Mouse (Mus musculus) ZHBTc4 (cell line): ENCODE measurements around the gene Map3k14.
A peak's percentile ranks its signal among the peaks of the same experiment; 100 is the strongest.
"Not testable (repeated sequence)": the region's sequence is repeated elsewhere in the genome, so short reads cannot be mapped to it uniquely, and the experiment has no call there.

ENCODE experiments used
- DNase-seq: peaks from one replicate; pipeline ENCODE4 v3.0.0-alpha.2; 2011; ENCODE audit warnings: low read depth, low spot score

Gene Map3k14

GRCm38 (mm10) chr11:103267346-103268219 is at the start of gene Map3k14:
Gene Map3k14 (minus strand): TSS chr11:103267472.
- DNase-seq: peak; percentile 99

DNA sequence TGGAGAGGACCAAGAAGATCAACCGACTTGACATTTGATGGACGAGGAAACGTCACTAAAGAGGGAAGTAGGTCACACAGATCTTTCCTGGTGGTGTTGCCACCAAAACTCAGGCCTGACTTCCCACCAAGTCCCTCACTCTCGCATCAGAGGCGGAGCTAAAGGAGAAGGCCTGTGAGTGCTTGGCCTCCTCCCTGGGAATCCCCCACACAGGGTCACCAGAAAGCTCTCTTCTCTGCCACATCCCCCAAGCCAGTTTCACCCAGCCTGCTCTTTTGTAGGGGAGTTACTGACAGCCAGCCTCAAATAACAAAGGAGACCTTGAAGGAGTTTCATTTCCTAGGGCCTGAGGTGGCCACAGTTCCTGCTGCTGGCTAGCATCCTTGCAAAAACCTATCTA is 48.1 kb upstream of the Map3k14 start:
- peak; percentile 23 for DNase-seq

GRCm38 (mm10) chr11:103314736-103315374 is 47.6 kb upstream of the Map3k14 start:
- peak; percentile 19 for DNase-seq

- DNase-seq: no peak
Observed at GRCm38 (mm10) chr11:103313542-103313941, 46.3 kb upstream of the Map3k14 start.

DNA sequence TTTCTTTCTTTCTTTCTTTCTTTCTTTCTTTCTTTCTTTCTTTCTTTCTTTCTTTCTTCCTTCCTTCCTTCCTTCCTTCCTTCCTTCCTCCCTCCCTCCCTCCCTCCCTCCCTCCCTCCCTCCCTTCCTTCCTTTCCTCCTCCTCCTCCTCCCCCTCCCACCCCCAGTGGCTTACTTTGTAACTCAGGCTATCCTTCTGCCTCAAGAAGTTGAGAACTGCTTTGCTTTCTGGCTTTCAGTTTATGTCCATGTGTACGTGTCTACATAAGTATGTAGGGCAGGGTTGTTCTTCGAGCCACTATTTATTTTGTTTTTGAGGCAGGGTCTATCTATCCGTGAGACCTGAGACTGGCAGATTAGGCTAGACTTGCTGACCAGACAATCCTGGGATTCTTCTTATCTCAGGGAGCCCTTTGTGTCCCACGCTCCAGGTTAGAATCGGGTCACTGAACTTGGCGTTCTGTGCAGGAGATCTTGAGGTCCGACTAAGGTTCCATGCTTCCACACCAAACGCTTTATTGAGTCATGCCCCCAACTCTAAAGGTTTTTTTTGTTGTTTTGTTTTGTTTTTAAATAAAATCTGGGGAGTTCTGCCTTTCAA is 45.5 kb upstream of the Map3k14 start:
- no peak for DNase-seq

DNA sequence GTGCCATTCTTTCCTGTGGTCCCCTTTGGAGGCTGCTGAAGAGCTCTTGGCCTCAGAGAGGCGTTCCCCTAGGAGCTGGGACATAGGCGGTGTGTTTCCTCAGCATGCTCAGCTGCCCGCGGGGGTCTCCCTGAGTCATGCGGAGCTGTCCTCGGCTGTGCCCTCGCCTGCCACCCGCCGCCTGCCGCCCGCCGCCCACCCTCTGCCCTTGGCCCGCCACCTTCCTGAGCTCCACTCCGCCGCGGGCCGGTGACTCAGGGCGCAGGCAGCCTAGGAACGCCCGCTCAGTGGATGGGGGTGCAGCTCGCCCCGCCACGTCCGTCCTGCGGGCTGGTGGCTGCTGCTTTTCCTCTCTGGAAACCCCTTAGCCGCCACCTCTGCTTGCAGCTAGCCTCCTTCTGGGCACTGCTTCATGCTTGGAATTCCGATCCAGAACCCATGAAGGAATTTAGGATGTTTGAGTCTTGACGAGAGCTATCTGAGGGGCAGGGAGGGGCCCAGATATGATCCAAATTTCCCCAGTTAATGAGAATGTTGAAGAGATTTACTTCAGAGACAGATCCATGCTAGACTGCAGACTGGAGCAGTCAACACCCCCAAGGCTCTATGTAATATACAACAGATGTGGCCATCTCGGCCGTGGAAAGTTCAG is 44.8 kb upstream of the Map3k14 start:
- DNase-seq: peak; percentile 35

GRCm38 (mm10) chr11:103309956-103310574 is 42.8 kb upstream of the Map3k14 start:
- no peak for DNase-seq

DNA sequence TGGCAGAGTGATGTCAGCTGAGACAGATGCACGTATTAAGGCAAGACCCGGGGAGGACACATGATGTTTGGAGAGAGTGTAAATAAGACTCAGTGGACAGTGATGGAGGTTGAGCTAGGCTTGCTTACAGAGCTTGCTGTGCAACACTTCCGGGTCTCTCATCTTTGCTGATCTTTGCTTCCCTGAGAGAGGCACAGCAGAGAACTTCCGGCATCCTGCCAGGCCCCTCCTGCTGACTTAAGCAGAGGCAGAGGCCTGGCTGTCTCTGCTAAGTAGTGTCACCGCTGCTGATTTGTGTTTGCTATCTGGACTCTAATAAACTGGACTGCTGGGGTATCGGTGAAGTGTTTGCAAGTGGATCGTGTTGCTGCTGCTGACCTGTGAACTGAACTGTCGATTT is 40.6 kb upstream of the Map3k14 start:
- DNase-seq: no peak

- DNase-seq: no peak
Observed at GRCm38 (mm10) chr11:103304525-103304924, 37.3 kb upstream of the Map3k14 start.

DNA sequence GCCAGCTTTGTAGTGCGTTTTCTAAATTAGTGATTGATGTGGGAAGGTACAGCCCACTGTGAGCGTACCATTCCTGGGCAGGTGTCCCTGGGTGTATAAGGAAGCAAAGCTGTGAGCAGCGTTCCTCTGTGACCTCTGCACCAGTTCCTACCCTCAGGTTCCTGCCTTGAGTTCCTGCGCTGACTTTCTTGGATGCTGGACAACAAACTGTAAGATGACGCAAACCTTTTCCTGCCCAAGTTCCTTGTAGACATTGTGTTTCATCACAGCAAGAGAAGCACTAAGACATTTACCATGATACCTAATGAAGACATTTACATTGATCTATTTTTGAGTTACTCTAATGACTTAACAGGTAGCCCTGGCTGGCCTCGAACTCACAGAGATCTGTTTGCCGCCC is 27.5 kb upstream of the Map3k14 start:
- DNase-seq: no peak

GRCm38 (mm10) chr11:103294066-103294465 is 26.8 kb upstream of the Map3k14 start:
- DNase-seq: no peak

- no peak for DNase-seq
Observed at GRCm38 (mm10) chr11:103292890-103293287, 25.6 kb upstream of the Map3k14 start.

DNA sequence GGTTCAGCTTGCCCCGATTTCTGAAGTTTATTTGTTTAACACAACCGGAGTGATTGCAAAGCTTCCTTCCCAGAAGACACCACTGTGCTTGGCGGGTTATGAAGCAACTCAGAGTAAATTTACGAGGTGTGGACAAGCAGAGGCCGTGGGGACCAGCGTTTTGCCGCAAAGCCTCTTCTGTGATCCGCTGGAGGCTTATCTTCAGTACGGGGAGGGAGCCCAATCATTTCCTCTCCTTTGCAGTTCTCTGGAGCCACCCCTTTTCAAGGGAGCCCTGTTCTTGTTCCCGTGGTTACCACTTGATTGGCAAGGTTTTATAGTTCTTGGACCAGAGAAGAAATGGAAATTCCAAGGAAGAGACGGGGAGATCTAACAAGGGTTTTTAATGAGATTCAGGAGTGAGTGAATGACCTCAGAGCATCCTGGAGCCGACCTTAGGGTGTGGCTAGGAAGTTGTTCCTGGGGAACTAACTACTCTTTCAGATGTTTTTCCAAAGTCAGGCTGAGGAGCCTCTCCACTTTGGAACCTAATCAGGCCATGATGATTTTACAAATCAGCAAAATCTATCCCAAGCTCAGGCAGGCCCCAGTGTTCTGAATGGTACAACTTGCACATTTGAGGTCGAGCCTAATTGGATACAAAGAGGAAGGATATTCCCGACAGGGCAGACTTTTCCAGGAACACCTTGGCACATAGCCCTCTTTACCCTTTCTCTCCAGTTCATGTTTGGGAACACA is 25.0 kb upstream of the Map3k14 start:
- peak; percentile 70 for DNase-seq

DNA sequence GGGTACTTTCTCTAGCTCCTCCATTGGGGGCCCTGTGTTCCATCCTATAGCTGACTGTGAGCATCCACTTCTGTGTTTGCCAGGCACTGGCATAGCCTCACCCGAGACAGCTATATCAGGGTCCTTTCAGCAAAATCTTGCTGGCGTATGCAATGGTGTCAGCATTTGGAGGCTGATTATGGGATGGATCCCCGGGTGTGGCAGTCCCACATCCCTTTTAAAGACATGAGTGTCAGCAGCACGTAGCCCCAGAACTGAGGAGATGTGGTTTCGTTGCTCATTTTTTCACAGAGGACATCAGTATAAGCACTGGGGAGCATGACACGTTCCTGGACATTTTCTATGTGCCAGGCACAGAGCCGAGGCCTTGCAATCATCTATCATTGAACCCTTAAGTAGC is 23.6 kb upstream of the Map3k14 start:
- not testable (repeated sequence) for DNase-seq

- no peak for DNase-seq
Observed at GRCm38 (mm10) chr11:103288291-103288963, 21.2 kb upstream of the Map3k14 start.

- DNase-seq: no peak
Observed at GRCm38 (mm10) chr11:103286910-103287309, 19.6 kb upstream of the Map3k14 start.

DNA sequence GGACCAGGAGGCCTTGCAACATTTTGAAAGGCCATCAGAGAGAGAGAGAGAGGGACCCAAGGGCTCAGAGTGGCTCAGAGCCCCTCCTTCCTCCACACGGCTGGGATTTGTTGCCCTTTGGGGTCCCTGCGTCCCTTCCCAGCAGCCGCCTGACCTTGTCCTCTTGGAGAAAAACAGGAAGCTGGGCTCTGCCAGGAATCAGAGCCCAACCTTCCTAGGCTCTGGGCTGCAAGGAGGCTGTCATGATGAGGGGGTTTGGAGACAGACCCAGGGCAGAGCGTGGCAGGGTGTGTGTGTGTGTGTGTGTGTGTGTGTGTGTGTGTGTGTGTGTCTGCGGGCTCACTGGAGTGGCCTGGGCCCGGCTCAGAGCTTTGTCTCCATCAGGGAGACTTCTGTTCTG is 18.7 kb upstream of the Map3k14 start:
- no peak for DNase-seq

DNA sequence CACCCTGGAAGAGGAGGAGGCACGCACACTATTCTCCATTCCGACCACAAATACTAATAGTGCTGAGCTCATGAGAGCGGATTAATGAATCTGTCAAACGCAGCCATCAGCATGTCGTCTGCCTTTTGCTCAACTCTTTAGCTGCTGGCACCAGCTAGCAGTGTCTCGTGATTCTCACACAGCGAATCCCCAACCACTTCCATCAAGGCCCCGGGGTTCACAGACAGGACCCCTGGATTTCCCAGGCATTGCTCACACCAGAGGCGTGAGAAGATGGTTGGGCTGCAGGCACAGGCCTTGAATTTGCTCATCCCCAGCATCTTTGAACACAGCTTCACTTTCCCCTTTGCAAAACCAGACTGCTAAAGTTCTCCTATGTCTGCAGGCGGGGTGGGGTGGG is 18.0 kb upstream of the Map3k14 start:
- no peak for DNase-seq

GRCm38 (mm10) chr11:103281784-103282183 is 14.5 kb upstream of the Map3k14 start:
- DNase-seq: no peak

GRCm38 (mm10) chr11:103276450-103276849 is 9.2 kb upstream of the Map3k14 start:
- DNase-seq: no peak
